Mouse (Mus musculus) layer of hippocampus, postnatal 14 days (tissue): Measurements from ENCODE around the gene Nek6. TPM values are rescaled to one million over a fixed set of nuclear protein-coding genes. Genes with fewer than 3 reads are reported as not detected.
A peak's percentile ranks its signal among the peaks of the same experiment; 100 is the strongest.

Experiments
- DNase-seq, 2 experiments: peaks; one replicate each; pipeline ENCODE4 v3.0.0; 2021 to 2022; ENCODE audit warnings: low spot score in 2 of 2, mixed read lengths in 1 of 2
- total RNA-seq, 2 experiments: library from RNA; stranded (reverse); gene quantifications; 2 replicates each; pipeline ENCODE4 v1.2.3; 2021

Nek6 gene
- total RNA-seq, 2 experiments from 2014 or later: 50.3 to 53.0 TPM

GRCm38 (mm10) chr2:38571971-38572601, 60.6 kb downstream of the Nek6 start:
- no peak for DNase-seq

DNA sequence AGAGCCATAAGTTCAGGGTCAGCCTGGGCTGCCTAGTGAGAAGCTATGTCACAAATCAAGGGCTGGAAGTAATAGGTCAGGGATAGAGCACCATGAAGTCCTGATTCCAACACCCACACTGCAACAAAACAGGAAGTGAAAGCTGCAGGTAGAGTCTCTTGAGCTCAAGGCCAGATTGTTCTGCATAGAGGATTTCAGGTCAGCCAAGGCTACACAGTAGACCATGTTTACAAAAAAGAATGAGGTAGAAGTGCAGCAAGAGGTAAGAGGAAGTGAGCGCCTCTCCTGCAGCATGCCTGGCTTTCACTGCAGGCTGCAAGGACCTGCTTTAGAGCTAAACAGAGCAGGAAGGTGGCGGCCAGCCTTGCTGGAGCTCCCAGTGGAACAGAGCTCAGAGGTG, 63.3 kb downstream of the Nek6 start:
- no peak for DNase-seq

- DNase-seq: peak in 1 of 2 experiments; percentile 35
Observed at GRCm38 (mm10) chr2:38578602-38579521, 67.4 kb downstream of the Nek6 start.

DNA sequence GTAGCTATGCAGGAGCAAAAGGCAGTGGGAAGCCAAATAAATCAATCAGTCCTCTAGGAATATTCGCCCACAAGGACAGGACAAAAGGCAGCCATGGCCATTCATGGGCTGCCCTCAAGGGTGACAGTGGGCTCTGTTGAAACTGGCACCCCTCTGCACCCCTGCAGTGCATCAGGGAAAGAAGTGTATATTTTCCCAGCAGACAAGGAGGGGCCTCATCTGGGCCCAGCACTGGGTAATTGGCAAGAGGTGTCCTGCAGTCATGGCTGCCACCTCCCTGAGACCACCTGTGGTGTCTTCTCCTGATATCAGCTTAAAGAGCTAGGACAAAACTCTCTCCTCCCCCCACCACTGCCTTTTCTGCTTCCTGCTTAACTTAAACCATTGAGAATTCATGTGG, 68.1 kb downstream of the Nek6 start:
- no peak for DNase-seq

DNA sequence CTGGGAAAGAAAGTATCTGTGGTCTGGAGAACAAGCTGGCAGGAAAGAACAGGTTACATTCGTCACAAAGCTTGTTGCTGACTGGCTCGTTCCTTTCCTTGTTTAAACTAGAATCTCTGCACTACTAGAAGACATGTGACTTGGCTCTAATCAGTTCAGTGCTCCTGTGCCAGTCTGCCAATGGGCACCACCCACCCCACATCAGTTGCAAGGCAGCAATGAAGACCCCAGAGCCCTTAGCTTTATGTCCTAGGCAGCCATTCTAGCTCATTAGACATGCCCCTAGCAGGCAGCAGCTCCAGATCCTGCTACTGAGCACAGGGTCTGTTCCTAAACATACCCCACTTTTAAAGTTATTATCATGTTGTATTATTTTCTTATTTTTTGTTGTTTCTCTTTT, 72.5 kb downstream of the Nek6 start:
- no peak for DNase-seq

DNA sequence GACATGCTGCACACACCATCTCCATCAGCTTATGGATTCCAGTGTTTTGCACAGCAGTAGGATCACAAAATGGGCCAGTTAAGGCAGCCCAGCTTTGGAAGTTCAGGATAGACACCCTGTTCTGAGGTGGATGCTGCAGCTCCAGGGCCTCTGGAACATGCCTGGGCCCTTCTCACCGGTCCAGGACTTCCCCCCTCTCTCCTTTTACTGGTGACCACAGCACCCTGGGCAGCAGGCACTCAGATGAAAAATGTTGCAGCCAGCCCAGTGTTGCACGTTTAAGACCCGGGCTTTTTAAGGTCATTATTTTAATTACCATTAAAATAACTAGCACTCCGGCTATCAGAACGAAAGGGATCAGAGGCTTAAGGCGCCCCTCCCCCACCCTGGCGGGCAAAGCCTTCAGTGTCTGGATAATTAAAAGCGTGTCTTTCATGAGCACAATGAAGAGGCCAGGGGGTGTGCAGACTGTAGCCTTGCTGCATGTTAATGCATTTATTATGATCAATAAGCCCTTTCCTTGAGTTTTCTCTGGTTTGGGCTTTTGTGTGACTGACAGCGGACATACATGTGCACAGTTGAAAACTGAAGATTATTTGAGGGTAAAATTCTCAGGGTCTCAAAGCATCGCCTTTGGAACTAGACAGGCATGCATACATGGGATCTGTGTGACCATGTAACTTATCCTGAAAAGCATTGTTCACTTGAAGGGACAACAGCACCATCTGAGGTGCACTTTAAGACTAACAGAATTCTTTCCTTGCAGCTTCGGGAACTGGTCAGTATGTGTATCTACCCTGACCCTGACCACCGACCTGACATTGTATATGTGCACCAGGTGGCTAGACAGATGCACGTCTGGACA, 73.3 kb downstream of the Nek6 start:
- DNase-seq: peak in 1 of 2 experiments; percentile 36

DNA sequence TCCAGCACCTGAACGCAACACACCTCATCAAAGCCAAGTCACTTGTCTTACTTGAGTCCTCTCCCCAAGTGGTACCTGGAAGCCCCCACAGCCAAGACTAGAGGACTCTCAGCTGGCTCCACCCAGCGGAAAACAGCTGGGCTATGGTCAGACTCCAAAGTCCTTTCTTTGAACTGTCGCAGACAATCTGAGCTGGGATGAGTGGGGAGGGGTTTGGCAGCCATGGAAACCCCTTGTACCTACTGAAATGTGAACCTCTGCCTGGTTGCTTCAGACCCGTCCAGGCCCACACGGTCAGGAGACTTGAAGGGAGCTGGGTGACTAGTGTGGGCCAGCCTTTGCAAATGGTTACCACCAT, 73.9 kb downstream of the Nek6 start:
- no peak for DNase-seq

- DNase-seq: no peak
Observed at GRCm38 (mm10) chr2:38586733-38587132, 75.3 kb downstream of the Nek6 start.

DNA sequence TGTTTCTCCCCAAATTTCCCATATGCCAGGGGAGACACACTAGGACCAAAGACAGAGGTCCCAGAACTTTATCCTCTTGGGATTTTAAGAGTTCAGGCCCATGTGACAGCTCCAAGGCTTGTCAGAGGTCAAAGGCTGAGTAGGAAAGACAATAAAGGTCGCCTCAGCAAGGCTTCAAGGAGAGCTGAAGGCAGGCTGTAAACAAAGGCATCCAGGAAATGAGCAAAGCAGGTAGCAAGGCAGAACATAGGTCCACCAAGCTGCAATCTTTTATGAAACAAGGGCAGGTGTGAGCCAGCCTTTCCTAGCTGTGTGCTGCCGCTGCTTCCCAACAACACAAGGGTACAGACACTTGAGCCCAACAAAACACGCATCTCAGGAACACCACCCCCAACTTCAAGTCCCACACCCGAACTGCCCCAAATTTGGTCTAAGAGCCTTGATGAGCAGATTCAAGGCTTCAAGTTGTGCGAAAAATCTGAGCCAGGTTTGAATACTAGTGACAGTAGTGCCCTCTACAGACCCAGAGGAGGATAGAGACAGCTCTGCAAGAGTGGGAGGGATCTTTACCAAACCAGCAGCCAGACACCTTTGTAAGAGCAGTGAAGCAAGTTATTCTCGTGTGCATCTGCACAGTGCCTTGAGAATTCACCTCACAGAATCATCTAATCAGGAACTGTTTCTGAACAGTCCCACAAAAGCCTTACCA, 80.5 kb downstream of the Nek6 start:
- peak; percentile 54 to 64 for DNase-seq

DNA sequence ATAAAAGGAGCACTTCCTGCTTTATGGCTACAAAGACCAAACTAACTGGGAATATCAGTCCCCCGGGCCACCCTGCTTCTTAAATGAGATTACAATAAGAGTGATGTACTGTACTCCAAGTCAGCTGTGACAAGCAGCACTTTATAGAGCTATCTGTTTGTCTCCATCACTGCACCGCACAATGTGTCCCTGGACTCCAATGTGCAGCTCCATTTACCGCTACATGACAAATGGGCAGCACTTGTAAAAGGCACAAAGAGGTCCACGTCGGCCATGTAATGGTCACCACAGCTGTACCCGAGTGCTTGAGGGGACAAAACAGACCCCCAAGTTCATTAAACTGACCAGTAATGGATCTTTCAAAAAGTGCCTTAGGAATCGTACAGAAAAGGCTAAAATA, 83.4 kb downstream of the Nek6 start:
- DNase-seq: no peak

- DNase-seq: no peak
Observed at GRCm38 (mm10) chr2:38597896-38598295, 86.5 kb downstream of the Nek6 start.

DNA sequence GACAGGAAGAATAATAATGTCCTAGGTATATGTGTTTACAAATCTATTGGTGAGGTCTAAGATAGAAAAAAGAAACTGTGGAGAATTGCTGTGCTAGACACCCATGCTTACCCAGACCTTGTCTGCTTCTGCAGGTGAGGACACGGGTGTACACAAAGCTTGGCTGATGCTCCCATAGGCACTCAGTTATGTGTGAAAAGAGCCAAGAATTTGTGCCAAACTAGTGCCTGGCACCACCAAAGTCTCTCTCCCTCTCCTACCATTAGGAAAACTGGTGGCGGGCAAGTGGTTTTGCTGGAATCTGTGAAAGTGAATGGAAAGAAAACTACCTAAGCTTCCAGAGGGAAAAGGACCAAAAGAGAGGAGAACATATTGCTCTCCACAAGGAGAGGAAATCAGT, 87.0 kb downstream of the Nek6 start:
- DNase-seq: no peak

GRCm38 (mm10) chr2:38600842-38601241, 89.4 kb downstream of the Nek6 start:
- no peak for DNase-seq

- no peak for DNase-seq
Observed at GRCm38 (mm10) chr2:38607716-38608115, 96.3 kb downstream of the Nek6 start.

DNA sequence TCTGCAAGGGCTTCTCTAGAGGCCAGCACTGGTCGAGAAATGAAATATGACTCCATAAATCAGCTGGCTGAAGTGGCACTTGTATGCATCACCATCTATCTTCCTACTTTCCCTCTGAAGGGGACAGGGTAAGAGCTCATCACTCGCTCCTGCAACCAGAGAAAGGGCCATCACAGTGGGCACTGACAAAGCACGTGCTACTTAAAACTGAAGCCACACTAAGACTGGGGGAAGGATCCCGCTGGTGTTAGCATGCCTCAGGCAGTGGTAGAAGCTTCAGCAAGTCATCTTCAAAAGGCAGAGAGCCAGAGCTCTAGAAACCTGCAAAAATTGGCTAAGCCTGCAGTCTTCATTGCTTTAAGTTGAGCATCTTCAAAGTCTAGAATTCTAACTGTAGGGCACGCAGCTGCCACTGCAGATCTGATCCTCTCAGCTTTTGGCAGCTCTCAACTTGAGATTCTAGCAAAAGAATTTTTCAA, 97.4 kb downstream of the Nek6 start:
- DNase-seq: no peak

GRCm38 (mm10) chr2:38609310-38609709, 97.9 kb downstream of the Nek6 start:
- DNase-seq: no peak

DNA sequence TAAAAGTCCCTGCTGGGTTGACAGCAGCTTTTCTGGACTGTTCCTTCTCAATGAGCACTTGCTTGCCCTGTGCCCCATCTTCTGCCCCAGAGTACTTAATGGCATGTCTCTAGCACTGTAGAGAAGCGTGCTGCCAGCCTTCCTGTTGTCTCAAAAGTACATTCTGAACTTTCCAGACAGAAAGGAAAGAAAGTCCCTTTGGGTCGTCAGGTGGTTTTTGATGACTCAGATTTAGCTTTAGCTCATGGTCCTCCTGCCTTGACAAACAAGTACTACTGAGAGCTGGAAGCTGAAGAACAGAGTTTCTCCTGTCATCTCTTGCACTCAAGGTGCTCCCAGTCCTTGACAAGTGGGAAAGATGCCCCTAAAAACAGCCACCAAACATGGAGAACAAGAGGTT, 98.7 kb downstream of the Nek6 start:
- no peak for DNase-seq

DNA sequence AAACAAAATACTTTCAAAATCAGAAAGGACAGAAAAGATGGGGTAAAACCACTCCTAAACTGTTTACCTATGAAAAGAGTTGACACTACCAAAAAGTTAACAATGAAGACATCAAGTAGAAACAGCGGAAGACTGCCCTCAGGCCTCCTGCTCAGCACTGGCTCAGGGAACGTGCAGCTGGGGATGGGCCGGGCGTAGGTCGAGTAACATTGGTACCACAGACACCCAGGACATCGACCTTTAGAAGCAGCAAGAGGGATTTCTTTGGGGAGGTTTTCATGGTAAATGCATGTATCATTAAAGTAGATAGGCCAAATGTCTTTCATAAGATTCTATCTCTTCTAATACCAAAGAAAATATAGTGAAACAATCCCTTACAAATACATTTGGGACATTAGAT, 101.2 kb downstream of the Nek6 start:
- no peak for DNase-seq

GRCm38 (mm10) chr2:38613576-38613975, 102.1 kb downstream of the Nek6 start:
- DNase-seq: no peak

DNA sequence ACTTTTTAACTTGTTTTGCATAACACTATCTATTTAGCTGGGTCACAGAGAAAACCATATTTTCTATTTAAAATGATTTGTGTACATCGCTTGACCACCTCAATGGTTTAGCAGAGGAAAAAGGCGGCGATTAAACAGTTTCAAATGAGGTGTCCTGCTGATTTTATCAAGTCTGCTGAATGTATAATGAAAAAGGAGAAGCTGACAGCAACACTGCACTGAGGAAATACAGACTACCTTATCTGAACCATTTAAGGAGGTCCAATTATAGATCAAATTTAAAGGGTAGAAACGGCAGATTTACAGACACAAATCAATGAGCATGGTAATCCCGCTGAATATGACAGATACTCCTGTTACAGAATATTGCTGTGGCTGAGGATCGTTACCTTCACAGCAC, 103.0 kb downstream of the Nek6 start:
- no peak for DNase-seq

GRCm38 (mm10) chr2:38616072-38616471, 104.6 kb downstream of the Nek6 start:
- peak in 1 of 2 experiments; percentile 43 for DNase-seq
